Mouse (Mus musculus) spleen, adult 2 months (tissue): ENCODE data around the gene Rbm34. TPM values are rescaled to one million over a fixed set of nuclear protein-coding genes. Genes with fewer than 3 reads are reported as not detected.
A peak's percentile ranks its signal among the peaks of the same experiment; 100 is the strongest.

Source experiments
- DNase-seq, 2 experiments: peaks; one replicate each; pipeline versions ENCODE4 v3.0.0 to v3.0.0-alpha.2; 2012 to 2021; ENCODE audit warnings: low spot score in 2 of 2, low read depth in 1 of 2
- H3K27ac ChIP-seq: fragments of 200-500 bp; 2 replicates; pipeline ENCODE4 v1.5.1; 2012; ENCODE audit warnings: low read length, inconsistent platforms; ENCODE audit not compliant: insufficient read depth
- H3K27me3 ChIP-seq: fragments of 200-500 bp; 2 replicates; pipeline ENCODE4 v1.6.1; 2012; ENCODE audit warnings: mild to moderate bottlenecking, moderate library complexity, low read length, inconsistent platforms; ENCODE audit not compliant: control insufficient read depth, insufficient read depth
- H3K36me3 ChIP-seq: fragments of 200-500 bp; 2 replicates; pipeline ENCODE4 v1.6.1; 2012; ENCODE audit warnings: mild to moderate bottlenecking, low read length, inconsistent platforms; ENCODE audit not compliant: control insufficient read depth, insufficient read depth
- H3K4me1 ChIP-seq: fragments of 200-500 bp; 2 replicates; pipeline ENCODE4 v1.6.1; 2011; ENCODE audit warnings: inconsistent platforms; ENCODE audit not compliant: control insufficient read depth, insufficient read depth, insufficient read length
- H3K4me3 ChIP-seq: fragments of 200-500 bp; 2 replicates; pipeline ENCODE4 v1.5.1; 2011; ENCODE audit warnings: mild to moderate bottlenecking, inconsistent platforms; ENCODE audit not compliant: insufficient read depth, insufficient read length; ENCODE audit errors: extremely low read depth
- CTCF ChIP-seq: fragments of 200-500 bp; IDR thresholded peaks from 2 replicates; pipeline ENCODE4 v1.5.1; 2011; ENCODE audit warnings: mild to moderate bottlenecking, inconsistent platforms; ENCODE audit not compliant: insufficient read depth, insufficient read length, insufficient replicate concordance; ENCODE audit errors: extremely low read depth
- POLR2A ChIP-seq: fragments of 200-500 bp; IDR thresholded peaks from 2 replicates; pipeline ENCODE4 v1.6.1; 2011; ENCODE audit warnings: low read depth, low read length, inconsistent platforms
- WGBS: fragments of 180-500 bp; shearing (Covaris S2); methylation state at CpG from one replicate; pipeline ENCODE4 v1.1.7; 2018; 5-methylcytosine and 5-hydroxymethylcytosine counted together
- polyA plus RNA-seq: library from polyadenylated mRNA; depleted of rRNA; stranded (reverse); fragments of >200 nt; gene quantifications from 2 replicates; pipeline ENCODE4 v1.2.3, GENCODE M21; 2012

Gene Rbm34
- polyA plus RNA-seq, 1 experiment: 2.6 TPM

GRCm38 (mm10) chr8:126928755-126929505, 41.9 kb downstream of the Rbm34 start:
- no peak overlapping the region for H3K27ac ChIP-seq
- peaks cover 12% of the 10 kb centered on the region for H3K36me3 ChIP-seq
- WGBS: 91% methylated on average over 10 of the region's 10 CpGs
- no peak for TF ChIP-seq CTCF
- no peak for TF ChIP-seq POLR2A
- H3K27me3 ChIP-seq: no peaks in the 10 kb centered on the region
- no peaks in the 10 kb centered on the region for H3K4me1 ChIP-seq
- H3K4me3 ChIP-seq: no peak overlapping the region
- no peak for DNase-seq

DNA sequence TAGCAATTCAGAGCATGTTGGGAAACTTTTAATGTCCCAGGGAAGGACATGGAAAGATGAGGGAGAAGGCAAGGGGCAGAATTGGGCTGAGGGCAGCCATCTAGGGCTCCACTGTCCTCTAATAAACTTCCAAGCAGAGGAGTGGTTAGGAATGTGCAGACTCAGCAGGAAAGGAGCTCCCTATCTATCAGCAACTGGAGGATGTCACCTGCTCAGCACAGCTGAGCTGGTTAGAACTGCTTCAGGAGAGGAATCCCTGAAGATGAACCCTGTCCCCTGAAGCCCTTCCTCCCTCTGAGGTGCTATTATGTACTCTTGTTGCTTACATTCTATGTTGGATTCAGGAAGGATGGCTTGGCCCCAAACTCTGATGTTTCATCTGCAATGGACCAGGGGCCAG, 42.8 kb downstream of the Rbm34 start:
- DNase-seq: no peak
- no peak overlapping the region for H3K4me3 ChIP-seq
- peaks cover 8% of the 10 kb centered on the region for H3K36me3 ChIP-seq
- H3K4me1 ChIP-seq: no peaks in the 10 kb centered on the region
- H3K27me3 ChIP-seq: no peaks in the 10 kb centered on the region
- TF ChIP-seq CTCF: no peak
- no peak for TF ChIP-seq POLR2A
- no peak overlapping the region for H3K27ac ChIP-seq

DNA sequence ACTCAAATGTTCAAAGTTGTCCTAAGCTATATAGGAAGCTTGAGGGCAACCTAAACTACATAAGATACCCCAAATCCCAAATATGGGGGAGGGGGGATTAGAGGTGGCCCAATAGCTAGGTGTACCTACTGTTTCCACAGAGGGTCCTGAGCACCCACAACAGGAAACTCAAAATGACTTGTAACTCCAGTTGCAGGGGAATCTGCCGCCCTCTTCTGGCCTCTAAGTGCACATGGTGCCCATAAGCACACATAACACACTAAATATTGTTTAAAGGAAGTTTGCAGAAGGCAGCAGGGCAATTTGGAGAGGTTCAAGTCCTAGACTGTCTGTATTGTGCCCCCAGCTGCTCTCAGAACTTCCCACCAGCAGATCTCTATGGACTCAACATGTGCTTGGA, 43.8 kb downstream of the Rbm34 start:
- Histone ChIP-seq H3K4me1 (no peaks in the 10 kb centered on the region), H3K27me3 (no peaks in the 10 kb centered on the region), H3K36me3 (peaks cover 2% of the 10 kb centered on the region; the same call in 1 of the 2 replicates), H3K4me3 (no peak overlapping the region), H3K27ac (no peak overlapping the region)
- 48% methylated on average over 1 of the region's 1 CpGs for WGBS
- DNase-seq: no peak
- TF ChIP-seq POLR2A (no peak), CTCF (peak; percentile 15; the same call in 1 of the 2 replicates)

DNA sequence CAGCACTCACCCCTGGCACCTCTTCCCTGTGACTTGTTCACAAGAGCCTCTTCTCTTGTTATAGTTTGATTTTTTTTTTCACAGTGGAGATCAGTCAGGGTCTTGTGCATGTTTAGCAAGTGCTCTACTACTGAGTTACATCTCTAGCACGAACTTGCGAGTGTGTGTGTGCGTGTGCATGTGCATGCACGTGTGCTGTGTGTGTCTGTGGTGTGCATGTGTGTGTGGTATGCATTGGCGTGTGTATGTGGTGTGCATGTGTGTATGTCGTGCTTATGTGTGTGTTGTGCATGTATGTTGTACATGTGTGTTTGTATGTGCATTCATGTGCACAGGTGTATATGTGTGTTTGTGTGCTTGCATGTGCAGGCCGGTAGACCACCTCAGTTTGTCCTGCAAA, 47.9 kb downstream of the Rbm34 start:
- Histone ChIP-seq H3K27ac (no peak overlapping the region), H3K36me3 (no peaks in the 10 kb centered on the region), H3K27me3 (no peaks in the 10 kb centered on the region), H3K4me3 (no peak overlapping the region), H3K4me1 (no peaks in the 10 kb centered on the region)
- DNase-seq: no peak
- TF ChIP-seq CTCF (no peak), POLR2A (no peak)
- 93% methylated on average over 7 of the region's 7 CpGs for WGBS

DNA sequence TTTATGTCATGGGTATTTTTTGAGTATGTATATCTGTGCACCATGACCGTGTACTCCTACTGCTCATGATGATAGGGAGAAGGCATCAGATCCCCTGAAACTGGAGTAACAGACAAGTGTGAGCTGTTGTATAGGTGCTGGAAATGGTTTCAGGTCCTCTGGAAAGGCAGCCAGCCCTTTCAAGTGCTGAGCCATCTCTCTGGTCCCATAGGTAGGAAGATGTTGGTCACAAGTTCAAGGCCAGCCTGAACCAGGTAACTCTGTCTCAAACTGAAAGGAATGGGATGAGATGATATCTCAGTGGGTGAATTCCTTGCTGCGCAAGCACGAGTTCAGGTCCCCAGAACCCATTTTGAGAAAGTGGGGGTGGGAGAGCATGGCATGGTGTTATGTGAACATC, 49.4 kb downstream of the Rbm34 start:
- Histone ChIP-seq H3K4me1 (no peaks in the 10 kb centered on the region), H3K4me3 (no peak overlapping the region), H3K27ac (no peak overlapping the region), H3K36me3 (no peaks in the 10 kb centered on the region), H3K27me3 (no peaks in the 10 kb centered on the region)
- DNase-seq: no peak
- WGBS: 96% methylated on average over 3 of the region's 3 CpGs
- TF ChIP-seq POLR2A: no peak
- no peak for TF ChIP-seq CTCF

DNA sequence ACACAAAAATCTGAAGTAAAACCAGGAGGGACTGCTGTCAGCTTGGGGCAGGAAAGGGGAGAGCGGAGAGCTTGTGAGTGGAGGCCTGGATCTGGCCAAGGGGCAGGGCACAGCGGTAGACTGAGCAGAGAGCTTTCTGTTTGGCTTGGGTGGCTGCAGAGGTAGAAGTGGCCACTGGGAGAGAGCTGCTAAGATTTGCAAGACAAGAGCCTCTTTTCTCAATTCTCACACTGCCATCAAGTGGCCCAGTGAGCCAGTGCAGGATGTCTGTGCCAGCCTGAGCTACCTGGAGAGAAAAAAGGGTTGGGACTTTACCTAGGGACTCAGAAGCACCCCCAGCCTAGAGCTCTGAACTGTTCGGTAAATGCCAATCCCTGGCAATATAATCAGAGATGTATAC, 50.0 kb downstream of the Rbm34 start:
- Histone ChIP-seq H3K4me1 (no peaks in the 10 kb centered on the region), H3K27me3 (no peaks in the 10 kb centered on the region), H3K4me3 (no peak overlapping the region), H3K27ac (0 out of 2 replicates have a peak overlapping the region, but pooled peaks have one; percentile 4), H3K36me3 (no peaks in the 10 kb centered on the region)
- peak; percentile 59 to 63 for DNase-seq
- TF ChIP-seq CTCF (peak; percentile 84; the same call in 1 of the 2 replicates), POLR2A (no peak)
- WGBS: 32% methylated on average over 3 of the region's 3 CpGs

DNA sequence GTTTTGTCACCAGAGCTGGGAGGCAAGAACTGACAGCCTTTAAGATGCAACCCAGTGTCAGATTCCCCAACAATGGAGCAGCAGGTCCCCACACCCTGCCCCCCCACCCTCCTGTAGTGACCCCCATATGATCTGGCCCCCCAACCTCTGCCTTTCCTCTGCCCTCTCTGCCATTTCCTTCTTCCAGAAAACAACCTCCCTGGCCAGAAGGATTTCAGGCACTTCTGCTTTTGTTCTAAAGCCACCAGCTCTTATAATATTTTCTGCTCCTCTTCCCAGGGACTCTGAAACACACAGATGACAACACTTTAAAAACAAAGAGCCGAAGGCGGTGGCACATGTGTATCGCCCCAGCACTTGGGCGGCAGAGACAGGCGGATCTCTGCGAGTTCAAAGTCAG, 50.5 kb downstream of the Rbm34 start:
- 0 out of 2 replicates have a peak overlapping the region, but pooled peaks have one; percentile 4 for H3K27ac ChIP-seq
- DNase-seq: no peak
- no peaks in the 10 kb centered on the region for H3K27me3 ChIP-seq
- 46% methylated on average over 6 of the region's 6 CpGs for WGBS
- no peak for TF ChIP-seq POLR2A
- no peak for TF ChIP-seq CTCF
- no peak overlapping the region for H3K4me3 ChIP-seq
- H3K4me1 ChIP-seq: no peaks in the 10 kb centered on the region
- no peaks in the 10 kb centered on the region for H3K36me3 ChIP-seq
